Mouse (Mus musculus): Measurements from ENCODE around the gene Zfr2.

- no peak for TF ChIP-seq EP300 (optimal IDR thresholded peaks at IDR 0.05)
- no peak for TF ChIP-seq CTCF (IDR thresholded peaks at IDR 0.05; ENCODE audit: low read depth)
Observed at GRCm38 (mm10) chr10:81200605-81201287, 32.2 kb upstream of the Zfr2 start.

All from stomach, postnatal 0 days (tissue).